Mouse (Mus musculus) embryonic facial prominence, embryonic 13.5 days (tissue): ENCODE data around the gene Hfe2. TPM values are rescaled to one million over a fixed set of nuclear protein-coding genes. Genes with fewer than 3 reads are reported as not detected.
A peak's percentile ranks its signal among the peaks of the same experiment; 100 is the strongest.
"Not testable (repeated sequence)": the region's sequence is repeated elsewhere in the genome, so short reads cannot be mapped to it uniquely, and the experiment has no call there.

ENCODE experiments used
- ATAC-seq: fragments of 200-750 bp; cut with Nextera tagmentation; 2 replicates; pipeline ENCODE4 v1.8.0; 2017; ENCODE audit warnings: low read depth; ENCODE audit not compliant: insufficient number of reproducible peaks, insufficient read depth, low FRiP score, low TSS enrichment
- H3K27ac ChIP-seq: fragments of 300-500 bp; sonication (generic); 2 replicates; pipeline ENCODE4 v1.5.1; 2015; ENCODE audit warnings: moderate library complexity, mild to moderate bottlenecking, inconsistent platforms
- H3K27me3 ChIP-seq: fragments of 300-500 bp; sonication (generic); 2 replicates; pipeline ENCODE4 v1.6.1; 2015; ENCODE audit warnings: mild to moderate bottlenecking, inconsistent platforms
- H3K36me3 ChIP-seq: fragments of 300-500 bp; sonication (generic); 2 replicates; pipeline ENCODE4 v1.6.1; 2015; ENCODE audit warnings: mild to moderate bottlenecking, inconsistent platforms
- H3K4me1 ChIP-seq: fragments of 300-500 bp; sonication (generic); 2 replicates; pipeline ENCODE4 v1.6.1; 2015; ENCODE audit warnings: inconsistent platforms
- H3K4me2 ChIP-seq: fragments of 300-500 bp; sonication (generic); 2 replicates; pipeline ENCODE4 v1.6.1; 2015; ENCODE audit warnings: moderate library complexity, mild to moderate bottlenecking, inconsistent platforms
- H3K4me3 ChIP-seq: fragments of 300-500 bp; sonication (generic); 2 replicates; pipeline ENCODE4 v1.5.1; 2015; ENCODE audit warnings: mild to moderate bottlenecking, inconsistent platforms
- H3K9ac ChIP-seq: fragments of 300-500 bp; sonication (generic); 2 replicates; pipeline ENCODE4 v1.6.1; 2015; ENCODE audit warnings: mild to moderate bottlenecking, inconsistent platforms
- H3K9me3 ChIP-seq: fragments of 300-500 bp; sonication (generic); 2 replicates; pipeline ENCODE4 v1.6.1; 2016; ENCODE audit warnings: inconsistent platforms
- WGBS: fragments of 180-500 bp; shearing (Covaris S2); methylation state at CpG from one replicate; pipeline ENCODE4 v1.1.7; 2015; ENCODE audit warnings: mixed read lengths; 5-methylcytosine and 5-hydroxymethylcytosine counted together
- polyA plus RNA-seq: library from polyadenylated mRNA; unstranded; fragments of >200 nt; fragmentation: Nextera tagmentation; extraction: Ambion mirVana; gene quantifications from 2 replicates; pipeline ENCODE4 v1.2.1, GENCODE M21; 2015

The Hfe2 gene
- polyA plus RNA-seq, result 1.5 and 1.9 TPM in 2 replicates

- ATAC-seq, result no peak
- no peaks in the 10 kb centered on the region for H3K9me3 ChIP-seq
- no peaks in the 10 kb centered on the region for H3K36me3 ChIP-seq
- WGBS, result 75% methylated on average over 4 of the region's 4 CpGs
- H3K4me3 ChIP-seq, result no peak within 1 kb of the TSS
- peaks cover 46% of the 10 kb centered on the region for H3K27me3 ChIP-seq
- H3K9ac ChIP-seq, result no peak within 1 kb of the TSS
- H3K27ac ChIP-seq, result no peak within 1 kb of the TSS
- no peak within 1 kb of the TSS for H3K4me2 ChIP-seq
- H3K4me1 ChIP-seq, result peaks cover 10% of the 10 kb centered on the region
Measured at GRCm38 (mm10) chr3:96524914-96525313, at the start of gene Hfe2. TSS of gene Hfe2 (plus strand) at chr3:96525172.

- no peak for ATAC-seq
- Histone ChIP-seq H3K4me1 (peaks cover 5% of the 10 kb centered on the region), H3K4me3 (no peak overlapping the region), H3K9ac (no peak overlapping the region), H3K27ac (no peak overlapping the region), H3K4me2 (no peak overlapping the region), H3K36me3 (no peaks in the 10 kb centered on the region), H3K27me3 (peaks cover 77% of the 10 kb centered on the region), H3K9me3 (no peaks in the 10 kb centered on the region)
- WGBS, result 44% methylated on average over 3 of the region's 3 CpGs
Measured at GRCm38 (mm10) chr3:96477084-96477483, 47.9 kb upstream of the Hfe2 start.

GRCm38 (mm10) chr3:96477558-96477957, 47.4 kb upstream of the Hfe2 start:
- WGBS, result 59% methylated on average over 6 of the region's 6 CpGs
- no peak overlapping the region for H3K27ac ChIP-seq
- H3K9ac ChIP-seq, result no peak overlapping the region
- no peak overlapping the region for H3K4me2 ChIP-seq
- ATAC-seq, result no peak
- peaks cover 74% of the 10 kb centered on the region for H3K27me3 ChIP-seq
- H3K36me3 ChIP-seq, result no peaks in the 10 kb centered on the region
- H3K4me3 ChIP-seq, result no peak overlapping the region
- H3K9me3 ChIP-seq, result no peaks in the 10 kb centered on the region
- H3K4me1 ChIP-seq, result peaks cover 5% of the 10 kb centered on the region

- Histone ChIP-seq H3K36me3 (no peaks in the 10 kb centered on the region), H3K27me3 (peaks cover 60% of the 10 kb centered on the region), H3K4me3 (no peak overlapping the region), H3K27ac (no peak overlapping the region), H3K4me2 (no peak overlapping the region), H3K9ac (no peak overlapping the region), H3K9me3 (no peaks in the 10 kb centered on the region), H3K4me1 (peaks cover 5% of the 10 kb centered on the region)
- WGBS, result 24% methylated on average over 3 of the region's 3 CpGs
- ATAC-seq, result no peak
Measured at GRCm38 (mm10) chr3:96479249-96479648, 45.7 kb upstream of the Hfe2 start.

GRCm38 (mm10) chr3:96480684-96481270, 44.2 kb upstream of the Hfe2 start:
- Histone ChIP-seq H3K9ac (no peak overlapping the region), H3K27me3 (peaks cover 56% of the 10 kb centered on the region), H3K36me3 (no peaks in the 10 kb centered on the region), H3K4me2 (no peak overlapping the region), H3K27ac (no peak overlapping the region), H3K4me1 (peaks cover 4% of the 10 kb centered on the region; the same call in 1 of the 2 replicates), H3K4me3 (no peak overlapping the region), H3K9me3 (no peaks in the 10 kb centered on the region)
- ATAC-seq, result no peak
- 88% methylated on average over 4 of the region's 4 CpGs for WGBS

- ATAC-seq, result no peak
- Histone ChIP-seq H3K4me1 (peaks cover 4% of the 10 kb centered on the region; the same call in 1 of the 2 replicates), H3K27ac (no peak overlapping the region), H3K4me3 (no peak overlapping the region), H3K9me3 (no peaks in the 10 kb centered on the region), H3K36me3 (no peaks in the 10 kb centered on the region), H3K9ac (no peak overlapping the region), H3K27me3 (peaks cover 48% of the 10 kb centered on the region), H3K4me2 (no peak overlapping the region)
- WGBS, result 84% methylated on average over 3 of the region's 3 CpGs
Measured at GRCm38 (mm10) chr3:96481856-96482255, 43.1 kb upstream of the Hfe2 start.

- Histone ChIP-seq H3K4me3 (no peak overlapping the region), H3K4me1 (peaks cover 7% of the 10 kb centered on the region; the same call in 1 of the 2 replicates), H3K9me3 (no peaks in the 10 kb centered on the region), H3K36me3 (no peaks in the 10 kb centered on the region), H3K27me3 (peaks cover 42% of the 10 kb centered on the region), H3K9ac (no peak overlapping the region), H3K27ac (no peak overlapping the region), H3K4me2 (no peak overlapping the region)
- ATAC-seq, result no peak
- 87% methylated on average over 13 of the region's 13 CpGs for WGBS
Measured at GRCm38 (mm10) chr3:96482451-96482850, 42.5 kb upstream of the Hfe2 start.

GRCm38 (mm10) chr3:96483044-96483443, 41.9 kb upstream of the Hfe2 start:
- H3K4me2 ChIP-seq, H3K4me3 ChIP-seq, ATAC-seq, H3K4me1 ChIP-seq, H3K9ac ChIP-seq, H3K9me3 ChIP-seq, H3K36me3 ChIP-seq, H3K27ac ChIP-seq: not testable (repeated sequence)
- peaks cover 36% of the 10 kb centered on the region for H3K27me3 ChIP-seq
- 52% methylated on average over 7 of the region's 7 CpGs for WGBS

- H3K36me3 ChIP-seq, result no peaks in the 10 kb centered on the region
Measured at GRCm38 (mm10) chr3:96483946-96484345, 41.0 kb upstream of the Hfe2 start.

GRCm38 (mm10) chr3:96484921-96485320, 40.1 kb upstream of the Hfe2 start:
- ATAC-seq, result no peak
- Histone ChIP-seq H3K9ac (no peak overlapping the region), H3K27ac (no peak overlapping the region), H3K36me3 (no peaks in the 10 kb centered on the region), H3K4me1 (peaks cover 7% of the 10 kb centered on the region; the same call in 1 of the 2 replicates), H3K9me3 (no peaks in the 10 kb centered on the region), H3K4me3 (no peak overlapping the region), H3K4me2 (0 out of 2 replicates have a peak overlapping the region, but pooled peaks have one; percentile 14), H3K27me3 (peaks cover 21% of the 10 kb centered on the region)
- 75% methylated on average over 4 of the region's 4 CpGs for WGBS

More at GRCm38 (mm10) chr3:96483946-96484345, 41.0 kb upstream of the Hfe2 start:
- 91% methylated on average over 2 of the region's 2 CpGs for WGBS
- Histone ChIP-seq H3K4me2 (no peak overlapping the region), H3K9ac (no peak overlapping the region), H3K27me3 (peaks cover 30% of the 10 kb centered on the region), H3K9me3 (no peaks in the 10 kb centered on the region), H3K4me3 (no peak overlapping the region), H3K4me1 (peaks cover 7% of the 10 kb centered on the region; the same call in 1 of the 2 replicates), H3K27ac (no peak overlapping the region)
- no peak for ATAC-seq

GRCm38 (mm10) chr3:96485361-96485760, 39.6 kb upstream of the Hfe2 start:
- H3K36me3 ChIP-seq, result no peaks in the 10 kb centered on the region
- H3K9me3 ChIP-seq, result no peaks in the 10 kb centered on the region
- peaks cover 7% of the 10 kb centered on the region; the same call in 1 of the 2 replicates for H3K4me1 ChIP-seq
- H3K4me3 ChIP-seq, result no peak overlapping the region
- peaks cover 21% of the 10 kb centered on the region for H3K27me3 ChIP-seq
- no peak overlapping the region for H3K9ac ChIP-seq
- H3K27ac ChIP-seq, result no peak overlapping the region
- no peak for ATAC-seq
- WGBS, result 86% methylated on average over 2 of the region's 2 CpGs
- peak overlapping the region; percentile 14; the same call in 1 of the 2 replicates for H3K4me2 ChIP-seq

GRCm38 (mm10) chr3:96486064-96486827, 38.7 kb upstream of the Hfe2 start:
- not testable (repeated sequence) for H3K36me3 ChIP-seq, H3K9me3 ChIP-seq, H3K4me1 ChIP-seq, H3K9ac ChIP-seq, H3K4me2 ChIP-seq, H3K27ac ChIP-seq, H3K4me3 ChIP-seq
- peaks cover 16% of the 10 kb centered on the region for H3K27me3 ChIP-seq
- peak; percentile 45 for ATAC-seq
- 1% methylated on average over 4 of the region's 34 CpGs for WGBS
